Mouse (Mus musculus) liver, adult 2 months (tissue): ENCODE results near the gene Atat1. TPM values are rescaled to one million over a fixed set of nuclear protein-coding genes. Genes with fewer than 3 reads are reported as not detected.

Source experiments
- DNase-seq: peaks from one replicate; pipeline ENCODE4 v3.0.0-alpha.2; 2011; ENCODE audit warnings: low read depth, low spot score; ENCODE audit errors: extremely low read depth
- H3K27ac ChIP-seq: fragments of 200-500 bp; replicated peaks from 2 replicates; pipeline ENCODE4 v1.5.1; 2012; ENCODE audit warnings: low read depth, mild to moderate bottlenecking, control low read depth, inconsistent platforms, low read length; ENCODE audit not compliant: insufficient read depth
- H3K27me3 ChIP-seq: fragments of 200-500 bp; 2 replicates; pipeline ENCODE4 v1.6.1; 2012; ENCODE audit warnings: mild to moderate bottlenecking, moderate library complexity, low read length, inconsistent platforms; ENCODE audit not compliant: control insufficient read depth, insufficient read depth
- H3K36me3 ChIP-seq: fragments of 200-500 bp; 2 replicates; pipeline ENCODE4 v1.6.1; 2012; ENCODE audit warnings: low read length, inconsistent platforms; ENCODE audit not compliant: control insufficient read depth, insufficient read depth
- H3K4me1 ChIP-seq: fragments of 200-500 bp; 2 replicates; pipeline ENCODE4 v1.6.1; 2011; ENCODE audit warnings: low read length; ENCODE audit not compliant: control insufficient read depth, insufficient read depth
- H3K4me3 ChIP-seq: fragments of 200-500 bp; 2 replicates; pipeline ENCODE4 v1.5.1; 2011; ENCODE audit warnings: low read depth, mild to moderate bottlenecking, control low read depth, low read length, moderate library complexity; ENCODE audit not compliant: insufficient read depth
- H3K79me2 ChIP-seq: fragments of 200-500 bp; 2 replicates; pipeline ENCODE4 v1.6.1; 2012; ENCODE audit warnings: inconsistent platforms, mild to moderate bottlenecking, low read length, moderate library complexity; ENCODE audit not compliant: control insufficient read depth, insufficient read depth
- H3K9ac ChIP-seq: fragments of 200-500 bp; 2 replicates; pipeline ENCODE4 v1.6.1; 2012; ENCODE audit warnings: low read depth, mild to moderate bottlenecking, control low read depth, inconsistent platforms, low read length
- CTCF ChIP-seq: fragments of 200-500 bp; IDR thresholded peaks from 2 replicates; pipeline ENCODE4 v1.5.1; 2011; ENCODE audit warnings: low read depth, low read length, control low read depth
- POLR2A ChIP-seq: fragments of 200-500 bp; IDR thresholded peaks from 2 replicates; pipeline ENCODE4 v1.6.1; 2011; ENCODE audit warnings: low read length, control low read depth; ENCODE audit not compliant: insufficient read depth; ENCODE audit errors: extremely low read depth
- WGBS: fragments of 180-500 bp; shearing (Covaris S2); methylation state at CpG from one replicate; pipeline ENCODE4 v1.1.7; 2018; 5-methylcytosine and 5-hydroxymethylcytosine counted together
- polyA plus RNA-seq: library from polyadenylated mRNA; depleted of rRNA; stranded (reverse); fragments of >200 nt; gene quantifications from 2 replicates; pipeline ENCODE4 v1.2.3, GENCODE M21; 2012; rRNA removed
- total RNA-seq: library from RNA; depleted of rRNA; stranded (reverse); fragments of >200 nt; gene quantifications from 2 replicates; pipeline ENCODE4 v1.2.3, GENCODE M21; 2014; rRNA removed

Gene Atat1
- total and polyA plus RNA-seq, 2 experiments, result 12.1 to 47.5 TPM

DNA sequence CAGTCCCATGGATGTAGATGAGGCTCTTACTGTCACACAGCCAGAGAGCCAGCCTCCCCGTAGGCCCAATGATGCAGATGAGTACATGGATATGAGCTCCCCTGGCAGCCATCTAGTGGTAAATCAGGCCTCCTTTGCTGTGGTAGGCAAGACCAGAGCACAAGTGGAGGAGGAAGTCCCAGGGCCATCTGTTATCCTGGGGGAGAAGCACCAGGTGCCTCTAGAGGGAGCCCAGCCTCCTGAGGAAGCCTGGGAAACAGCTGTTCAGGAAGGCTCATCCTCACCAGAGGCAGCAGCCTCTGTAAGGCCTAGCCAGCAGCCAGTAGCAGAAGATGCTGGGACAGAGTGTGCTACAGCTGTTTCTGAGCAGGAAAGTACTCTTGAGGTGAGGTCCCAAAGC lies 61.8 kb downstream of the Atat1 start:
- no peak overlapping the region for H3K27ac ChIP-seq
- no peak overlapping the region for H3K4me3 ChIP-seq
- no peak for DNase-seq
- H3K36me3 ChIP-seq, result peaks cover 15% of the 10 kb centered on the region
- H3K27me3 ChIP-seq, result no peaks in the 10 kb centered on the region
- H3K79me2 ChIP-seq, result no peaks in the 10 kb centered on the region
- no peak overlapping the region for H3K9ac ChIP-seq
- no peaks in the 10 kb centered on the region for H3K4me1 ChIP-seq
- TF ChIP-seq POLR2A (no peak), CTCF (peak; percentile 23; the same call in 1 of the 2 replicates)
- 83% methylated on average over 1 of the region's 1 CpGs for WGBS

Other genes with a start within 250 kb of the Atat1 start
- gene Vars2, start 242.5 kb downstream of the Atat1 start, total RNA-seq, result 6.6 and 11.1 TPM in 2 replicates
- gene Vars2, start 242.5 kb downstream of the Atat1 start, polyA plus RNA-seq, result 22.6 and 29.6 TPM in 2 replicates
- 16.4 and 17.4 TPM in 2 replicates for gene Gtf2h4, start 236.3 kb downstream of the Atat1 start, total RNA-seq
- 24.8 and 29.8 TPM in 2 replicates for gene Gtf2h4, start 236.3 kb downstream of the Atat1 start, polyA plus RNA-seq
- 0.55 and 1.4 TPM in 2 replicates for gene Ddr1, start 205.5 kb downstream of the Atat1 start, total RNA-seq
- gene Ddr1, start 205.5 kb downstream of the Atat1 start, polyA plus RNA-seq, result 0.98 and 1.5 TPM in 2 replicates
- gene Ier3, start 88.4 kb downstream of the Atat1 start, total RNA-seq, result 0.92 and 0.94 TPM in 2 replicates
- gene Ier3, start 88.4 kb downstream of the Atat1 start, polyA plus RNA-seq, result 0.91 and 1.6 TPM in 2 replicates
- gene Flot1, start 86.8 kb downstream of the Atat1 start, total RNA-seq, result 18.0 and 19.5 TPM in 2 replicates
- 19.6 and 26.7 TPM in 2 replicates for gene Flot1, start 86.8 kb downstream of the Atat1 start, polyA plus RNA-seq
- gene Tubb5, start 71.8 kb downstream of the Atat1 start, total RNA-seq, result 37.5 and 67.3 TPM in 2 replicates
- 56.4 and 62.2 TPM in 2 replicates for gene Tubb5, start 71.8 kb downstream of the Atat1 start, polyA plus RNA-seq
- gene Mdc1, start 68.6 kb downstream of the Atat1 start, total RNA-seq, result 3.0 and 3.5 TPM in 2 replicates
- 1.7 and 2.4 TPM in 2 replicates for gene Mdc1, start 68.6 kb downstream of the Atat1 start, polyA plus RNA-seq
- 0.18 and 2.4 TPM in 2 replicates for gene Nrm, start 48.8 kb downstream of the Atat1 start, total RNA-seq
- 1.4 and 2.4 TPM in 2 replicates for gene Nrm, start 48.8 kb downstream of the Atat1 start, polyA plus RNA-seq
- 2.0 and 3.8 TPM in 2 replicates for gene Ppp1r18, start 44.5 kb downstream of the Atat1 start, total RNA-seq
- 4.7 and 5.5 TPM in 2 replicates for gene Ppp1r18, start 44.5 kb downstream of the Atat1 start, polyA plus RNA-seq
- gene Dhx16, start 30.3 kb downstream of the Atat1 start, total RNA-seq, result 18.5 and 25.8 TPM in 2 replicates
- 41.4 and 52.2 TPM in 2 replicates for gene Dhx16, start 30.3 kb downstream of the Atat1 start, polyA plus RNA-seq
- 4.9 and 7.0 TPM in 2 replicates for gene 2310061I04Rik, start 12.6 kb downstream of the Atat1 start, total RNA-seq
- 35.3 and 37.4 TPM in 2 replicates for gene 2310061I04Rik, start 12.6 kb downstream of the Atat1 start, polyA plus RNA-seq
- gene Mrps18b, start 6.3 kb upstream of the Atat1 start, total RNA-seq, result 41.1 and 58.7 TPM in 2 replicates
- gene Mrps18b, start 6.3 kb upstream of the Atat1 start, polyA plus RNA-seq, result 89.5 and 106 TPM in 2 replicates
- gene Ppp1r10, start 6.4 kb upstream of the Atat1 start, total RNA-seq, result 14.6 and 14.7 TPM in 2 replicates
- gene Ppp1r10, start 6.4 kb upstream of the Atat1 start, polyA plus RNA-seq, result 15.8 and 30.0 TPM in 2 replicates
- gene Abcf1, start 59.7 kb upstream of the Atat1 start, total RNA-seq, result 24.1 and 24.6 TPM in 2 replicates
- 41.1 and 43.2 TPM in 2 replicates for gene Abcf1, start 59.7 kb upstream of the Atat1 start, polyA plus RNA-seq
- 8.8 and 9.3 TPM in 2 replicates for gene Gnl1, start 69.8 kb upstream of the Atat1 start, total RNA-seq
- 8.4 and 8.9 TPM in 2 replicates for gene Gnl1, start 69.8 kb upstream of the Atat1 start, polyA plus RNA-seq
- 1.8 and 2.9 TPM in 2 replicates for gene Prr3, start 70.2 kb upstream of the Atat1 start, total RNA-seq
- 5.0 and 8.3 TPM in 2 replicates for gene Prr3, start 70.2 kb upstream of the Atat1 start, polyA plus RNA-seq
- gene H2-T24, start 110.5 kb upstream of the Atat1 start, total RNA-seq, result 4.9 and 5.3 TPM in 2 replicates
- 1.9 and 2.1 TPM in 2 replicates for gene H2-T24, start 110.5 kb upstream of the Atat1 start, polyA plus RNA-seq
- gene H2-T23, start 122.8 kb upstream of the Atat1 start, total RNA-seq, result 291 and 323 TPM in 2 replicates
- gene H2-T23, start 122.8 kb upstream of the Atat1 start, polyA plus RNA-seq, result 423 and 492 TPM in 2 replicates
- 115 and 138 TPM in 2 replicates for gene H2-T22, start 132.7 kb upstream of the Atat1 start, total RNA-seq
- 98.2 and 110 TPM in 2 replicates for gene H2-T22, start 132.7 kb upstream of the Atat1 start, polyA plus RNA-seq
- 0.09 TPM in 1 of 2 replicates, not detected in the other for gene Gm6034, start 132.9 kb upstream of the Atat1 start, total RNA-seq
- 0.05 and 0.06 TPM in 2 replicates for gene Gm6034, start 132.9 kb upstream of the Atat1 start, polyA plus RNA-seq
- 0.13 TPM in 1 of 2 replicates, not detected in the other for gene Gm11127, start 148.3 kb upstream of the Atat1 start, total RNA-seq
- gene Gm11127, start 148.3 kb upstream of the Atat1 start, polyA plus RNA-seq, result 0.06 TPM in 1 of 2 replicates, not detected in the other
- 0.18 and 0.47 TPM in 2 replicates for gene Gm19684, start 211.6 kb upstream of the Atat1 start, total RNA-seq
- gene Gm19684, start 211.6 kb upstream of the Atat1 start, polyA plus RNA-seq, result 0.10 and 0.11 TPM in 2 replicates
- not detected in 2 replicates for gene Gm7030, start 219.3 kb upstream of the Atat1 start, total RNA-seq
- not detected in 2 replicates for gene Gm7030, start 219.3 kb upstream of the Atat1 start, polyA plus RNA-seq